Mouse (Mus musculus): ENCODE data around the gene Srp14.

GRCm38 (mm10) chr2:118464450-118464849 is 15.1 kb downstream of the Srp14 start:
- no peak for TF ChIP-seq CTCF (conservative IDR thresholded peaks at IDR 0.05; ENCODE audit: low read length)
- TF ChIP-seq POU5F1 (IDR thresholded peaks at IDR 0.05; ENCODE audit: borderline replicate concordance, low read length), result no peak
- no peak for TF ChIP-seq NANOG (IDR thresholded peaks at IDR 0.05; ENCODE audit: borderline replicate concordance, low read length)

Data from E14TG2a.4 (cell line).